Mouse (Mus musculus) neutrophil, adult 83 days (primary cell): ENCODE results near the gene Foxs1. TPM values are rescaled to one million over a fixed set of nuclear protein-coding genes. Genes with fewer than 3 reads are reported as not detected.

Source experiments
- total RNA-seq, 2 experiments: library from RNA; stranded (reverse); gene quantifications; one replicate each; pipeline ENCODE4 v1.2.4; 2023

Foxs1 gene
- total RNA-seq = not detected

GRCm38 (mm10) chr2:152933048-152933447, at the start of gene Foxs1:
Foxs1 (minus strand) TSS chr2:152933208.

GRCm38 (mm10) chr2:152962091-152962793, 29.2 kb upstream of the Foxs1 start, which contains the start of gene Ttll9:
Ttll9 (plus strand) TSS chr2:152962485.

GRCm38 (mm10) chr2:152951065-152951849, 18.2 kb upstream of the Foxs1 start, which contains the start of gene Dusp15:
Dusp15 (minus strand) TSS chr2:152951698.

GRCm38 (mm10) chr2:152911031-152911430, 22.0 kb downstream of the Foxs1 start, which contains the start of gene Mylk2:
Mylk2 (plus strand) TSS chr2:152911352.

Other genes starting within 250 kb of the Foxs1 start
- 10 to 100 TPM; 12.2 to 18.7 TPM for gene Mcts2, start 246.2 kb downstream of the Foxs1 start, total RNA-seq
- gene Id1, start 197.0 kb downstream of the Foxs1 start, total RNA-seq = 10 to 100 TPM; 72.5 to 80.1 TPM
- not detected for gene Cox4i2, start 179.0 kb downstream of the Foxs1 start, total RNA-seq
- 10 to 100 TPM; 23.5 to 26.7 TPM for gene Bcl2l1, start 101.5 kb downstream of the Foxs1 start, total RNA-seq
- 10 to 100 TPM; 56.2 to 59.7 TPM for gene Tpx2, start 85.2 kb downstream of the Foxs1 start, total RNA-seq
- not detected for gene Mylk2, start 21.9 kb downstream of the Foxs1 start, total RNA-seq
- not detected for gene Dusp15, start 18.5 kb upstream of the Foxs1 start, total RNA-seq
- gene Ttll9, start 29.3 kb upstream of the Foxs1 start, total RNA-seq = not detected
- 10 to 100 TPM; 14.9 to 16.5 TPM for gene Pdrg1, start 82.2 kb upstream of the Foxs1 start, total RNA-seq
- not detected for gene Xkr7, start 98.6 kb upstream of the Foxs1 start, total RNA-seq
- gene Ccm2l, start 132.7 kb upstream of the Foxs1 start, total RNA-seq = 1 to 10 TPM; 1.3 to 1.4 TPM
- gene Hck, start 175.3 kb upstream of the Foxs1 start, total RNA-seq = 100 to 1,000 TPM; 205 to 228 TPM
- 10 to 100 TPM; 78.1 to 88.5 TPM for gene Tm9sf4, start 228.1 kb upstream of the Foxs1 start, total RNA-seq